Mouse (Mus musculus) heart, postnatal 0 days (tissue): ENCODE measurements around the gene Timp3. TPM values are rescaled to one million over a fixed set of nuclear protein-coding genes. Genes with fewer than 3 reads are reported as not detected.
A peak's percentile ranks its signal among the peaks of the same experiment; 100 is the strongest.

Source experiments
- ATAC-seq: fragments of 200-750 bp; cut with Nextera tagmentation; 2 replicates; pipeline ENCODE4 v1.8.0; 2017; ENCODE audit warnings: low read depth, moderate number of reproducible peaks, moderate library complexity; ENCODE audit not compliant: insufficient read depth
- DNase-seq: peaks from one replicate; pipeline ENCODE4 v3.0.0-alpha.2; 2016; ENCODE audit warnings: low spot score
- H3K27ac ChIP-seq: fragments of 300-500 bp; sonication (generic); 2 replicates; pipeline ENCODE4 v1.5.1; 2014; ENCODE audit warnings: low read depth, mild to moderate bottlenecking
- H3K27me3 ChIP-seq: fragments of 300-500 bp; sonication (generic); 2 replicates; pipeline ENCODE4 v1.6.1; 2014; ENCODE audit warnings: low read length, mixed read lengths; ENCODE audit not compliant: control insufficient read depth, insufficient read depth
- H3K36me3 ChIP-seq: fragments of 300-500 bp; sonication (generic); replicated peaks from 2 replicates; pipeline ENCODE4 v1.6.1; 2014; ENCODE audit warnings: low read length, mixed read lengths; ENCODE audit not compliant: control insufficient read depth, insufficient read depth
- H3K4me1 ChIP-seq: fragments of 300-500 bp; sonication (generic); 2 replicates; pipeline ENCODE4 v1.6.1; 2014; ENCODE audit warnings: antibody characterized with exemption; ENCODE audit not compliant: control insufficient read depth, insufficient read depth
- H3K4me2 ChIP-seq: fragments of 300-500 bp; sonication (generic); 2 replicates; pipeline ENCODE4 v1.6.1; 2014; ENCODE audit warnings: low read depth, mild to moderate bottlenecking, low read length, moderate library complexity
- H3K4me3 ChIP-seq: fragments of 300-500 bp; sonication (generic); 2 replicates; pipeline ENCODE4 v1.5.1; 2014; ENCODE audit warnings: low read depth, low read length
- H3K9ac ChIP-seq: fragments of 300-500 bp; sonication (generic); replicated peaks from 2 replicates; pipeline ENCODE4 v1.6.1; 2014; ENCODE audit warnings: low read depth, low read length, mixed read lengths
- H3K9me3 ChIP-seq: fragments of 300-500 bp; sonication (generic); replicated peaks from 2 replicates; pipeline ENCODE4 v1.6.1; 2016; ENCODE audit warnings: low read length; ENCODE audit not compliant: control insufficient read depth
- CTCF ChIP-seq: IDR thresholded peaks from 2 replicates; pipeline ENCODE4 v1.5.1; 2016; ENCODE audit warnings: antibody characterized with exemption, control low read depth, low read depth
- EP300 ChIP-seq: IDR thresholded peaks from 2 replicates; pipeline ENCODE4 v1.6.1; 2016; ENCODE audit warnings: antibody characterized with exemption, low read depth
- WGBS: fragments of 180-500 bp; shearing (Covaris S2); extraction: QIAGEN DNeasy Blood & Tissue Kit; methylation state at CpG from one replicate; pipeline ENCODE4 v1.1.7; 2014; 5-methylcytosine and 5-hydroxymethylcytosine counted together
- polyA plus RNA-seq: library from polyadenylated mRNA; unstranded; fragments of >200 nt; fragmentation: Nextera tagmentation; extraction: Ambion mirVana; gene quantifications from 2 replicates; pipeline ENCODE4 v1.2.1, GENCODE M21; 2015
- total RNA-seq: library from RNA; depleted of rRNA; stranded (reverse); fragments of >200 nt; gene quantifications from 2 replicates; pipeline ENCODE4 v1.2.3, GENCODE M21; 2014; ENCODE audit warnings: low replicate concordance; rRNA removed

The Timp3 gene
- 164 and 257 TPM in 2 replicates for total RNA-seq
- polyA plus RNA-seq = 57.0 and 66.0 TPM in 2 replicates

- Histone ChIP-seq H3K36me3 (peaks cover 6% of the 10 kb centered on the region; the same call in 1 of the 2 replicates), H3K4me3 (peak within 1 kb of the TSS; percentile 58), H3K27me3 (0 out of 2 replicates have a peak, but pooled peaks cover 3% of the 10 kb centered on the region), H3K9me3 (no peaks in the 10 kb centered on the region), H3K4me1 (peaks cover 11% of the 10 kb centered on the region), H3K9ac (peak within 1 kb of the TSS; percentile 93), H3K4me2 (peak within 1 kb of the TSS; percentile 61), H3K27ac (peak within 1 kb of the TSS; percentile 93)
- peak; percentile 81 for ATAC-seq
- WGBS = under 1% methylated on average over 57 of the region's 65 CpGs
- TF ChIP-seq CTCF = no peak
- no peak for TF ChIP-seq EP300
- DNase-seq = peak; percentile 80
Observed at GRCm38 (mm10) chr10:86300293-86301116, at the start of gene Timp3. Gene Timp3 (plus strand): TSS chr10:86300372.

GRCm38 (mm10) chr10:86256221-86256620 lies 44.0 kb upstream of the Timp3 start:
- no peak overlapping the region for H3K9ac ChIP-seq
- no peak for TF ChIP-seq CTCF
- TF ChIP-seq EP300 = no peak
- H3K4me1 ChIP-seq = no peaks in the 10 kb centered on the region
- H3K27me3 ChIP-seq = no peaks in the 10 kb centered on the region
- ATAC-seq (no peak), DNase-seq (no peak)
- H3K36me3 ChIP-seq = no peaks in the 10 kb centered on the region
- H3K9me3 ChIP-seq = 0 out of 2 replicates have a peak, but pooled peaks cover 3% of the 10 kb centered on the region
- no peak overlapping the region for H3K27ac ChIP-seq
- H3K4me2 ChIP-seq = no peak overlapping the region
- 59% methylated on average over 4 of the region's 4 CpGs for WGBS
- no peak overlapping the region for H3K4me3 ChIP-seq

GRCm38 (mm10) chr10:86257045-86257444 lies 43.1 kb upstream of the Timp3 start:
- no peaks in the 10 kb centered on the region for H3K36me3 ChIP-seq

GRCm38 (mm10) chr10:86258046-86258445 lies 42.1 kb upstream of the Timp3 start:
- H3K36me3 ChIP-seq = no peaks in the 10 kb centered on the region
- no peak overlapping the region for H3K4me2 ChIP-seq
- H3K4me3 ChIP-seq = no peak overlapping the region
- DNase-seq (no peak), ATAC-seq (no peak)
- H3K9me3 ChIP-seq = 0 out of 2 replicates have a peak, but pooled peaks cover 3% of the 10 kb centered on the region
- no peak overlapping the region for H3K9ac ChIP-seq
- H3K27me3 ChIP-seq = no peaks in the 10 kb centered on the region
- no peak overlapping the region for H3K27ac ChIP-seq
- H3K4me1 ChIP-seq = no peaks in the 10 kb centered on the region
- WGBS = 73% methylated on average over 4 of the region's 4 CpGs
- TF ChIP-seq EP300 (no peak), CTCF (no peak)

More at GRCm38 (mm10) chr10:86257045-86257444, 43.1 kb upstream of the Timp3 start:
- no peaks in the 10 kb centered on the region for H3K27me3 ChIP-seq
- no peak overlapping the region for H3K4me2 ChIP-seq
- 0 out of 2 replicates have a peak, but pooled peaks cover 3% of the 10 kb centered on the region for H3K9me3 ChIP-seq
- H3K4me1 ChIP-seq = no peaks in the 10 kb centered on the region
- 64% methylated on average over 3 of the region's 3 CpGs for WGBS
- ATAC-seq = no peak
- TF ChIP-seq CTCF (no peak), EP300 (no peak)
- no peak for DNase-seq
- H3K9ac ChIP-seq = no peak overlapping the region
- no peak overlapping the region for H3K4me3 ChIP-seq
- no peak overlapping the region for H3K27ac ChIP-seq

- 79% methylated on average over 3 of the region's 3 CpGs for WGBS
Observed at GRCm38 (mm10) chr10:86258992-86259391, 41.2 kb upstream of the Timp3 start.

More at GRCm38 (mm10) chr10:86258992-86259391, 41.2 kb upstream of the Timp3 start:
- DNase-seq = no peak
- TF ChIP-seq CTCF = no peak
- no peak for TF ChIP-seq EP300
- Histone ChIP-seq H3K4me2 (no peak overlapping the region), H3K4me1 (no peaks in the 10 kb centered on the region), H3K36me3 (no peaks in the 10 kb centered on the region), H3K9me3 (0 out of 2 replicates have a peak, but pooled peaks cover 3% of the 10 kb centered on the region), H3K27ac (no peak overlapping the region), H3K27me3 (no peaks in the 10 kb centered on the region), H3K9ac (no peak overlapping the region), H3K4me3 (no peak overlapping the region)
- no peak for ATAC-seq
